Mouse (Mus musculus) megakaryocyte-erythroid progenitor cell, adult 5-6 weeks (primary cell): ENCODE data around the gene Psors1c2. TPM values are rescaled to one million over a fixed set of nuclear protein-coding genes. Genes with fewer than 3 reads are reported as not detected.
"Not testable (repeated sequence)": the region's sequence is repeated elsewhere in the genome, so short reads cannot be mapped to it uniquely, and the experiment has no call there.

Experiments
- ATAC-seq: replicated peaks from 2 replicates; pipeline ENCODE4 v1.8.0; 2016; ENCODE audit warnings: mild to moderate bottlenecking, inconsistent platforms; ENCODE audit not compliant: severe bottlenecking, poor library complexity, low FRiP score, low TSS enrichment
- total RNA-seq, 2 experiments: library from RNA; stranded (forward) in 1 of 2; stranded (reverse) in 1 of 2; fragments of 200-1000, 215-1000 nt in 1 of 2; fragments of >200 nt in 1 of 2; fragmentation: Nextera tagmentation in 1 of 2; gene quantifications; 2 replicates each; pipeline ENCODE4 v1.2.3; 2014 to 2017

Gene Psors1c2
- total RNA-seq (2014; fragmentation: Nextera tagmentation) (not detected in 2 replicates), total RNA-seq (2017) (not detected in 2 replicates)

DNA sequence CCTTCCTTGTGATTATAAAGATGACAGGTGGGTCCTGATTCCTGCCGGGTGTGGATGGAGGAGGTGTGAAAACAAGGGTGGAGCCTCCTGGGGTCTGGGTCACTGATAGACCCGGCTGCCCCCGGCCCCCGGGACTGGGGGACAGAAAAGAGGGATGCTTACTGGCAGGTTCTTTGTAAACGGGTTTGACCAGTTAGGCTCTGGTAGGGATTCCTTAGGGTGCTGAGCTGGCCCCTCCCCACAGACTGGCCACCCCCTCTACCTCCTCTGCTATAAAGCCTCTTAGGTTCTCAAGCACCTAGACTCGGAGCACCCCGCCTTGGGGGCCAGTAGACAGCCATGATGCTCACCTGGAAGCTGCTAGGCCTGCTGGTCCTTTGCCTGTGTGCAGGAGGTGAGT, at the start of gene Psors1c2:
Psors1c2 (plus strand) TSS at position 301 of the 400 bp plus-strand sequence.
- no peak for ATAC-seq

DNA sequence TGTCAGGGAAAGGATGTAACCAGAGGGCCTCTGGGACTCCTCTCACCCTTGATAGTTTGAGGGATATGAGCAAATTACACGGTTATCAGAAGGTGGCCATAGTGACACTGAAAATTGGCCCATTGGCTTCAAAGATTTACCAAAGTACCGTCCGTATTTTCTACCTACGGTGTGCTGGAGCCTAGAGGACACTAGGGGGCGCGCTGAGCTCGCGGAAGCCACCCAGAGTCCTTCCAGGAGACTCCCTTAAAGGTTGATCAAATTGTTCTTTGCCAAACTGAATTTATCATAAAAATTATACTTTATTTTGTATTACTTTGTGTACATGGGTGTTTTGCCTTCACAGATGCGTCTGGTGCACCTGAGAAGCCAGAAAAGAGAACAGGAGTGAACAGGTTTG, 48.9 kb upstream of the Psors1c2 start:
- ATAC-seq: peak; percentile 78; the same call in 1 of the 2 replicates

DNA sequence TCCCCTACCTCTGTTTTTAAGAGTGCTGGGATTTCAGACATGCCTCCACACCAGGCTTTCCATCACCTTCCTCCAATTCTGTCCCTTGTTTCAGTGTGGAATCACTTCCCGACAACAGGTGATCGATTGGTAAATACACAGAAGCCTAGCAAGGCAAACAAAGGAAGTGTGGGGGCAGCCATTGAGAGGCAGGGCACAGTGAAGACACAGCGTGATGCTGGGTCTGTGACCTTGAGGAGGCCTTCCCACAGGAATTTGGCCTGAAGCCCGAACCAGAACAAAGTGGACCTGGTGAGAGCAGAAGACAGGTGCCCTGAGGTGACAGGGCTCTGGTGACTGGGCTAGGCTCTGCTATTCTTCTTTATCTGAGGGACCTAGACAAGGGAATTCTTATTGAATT, 47.3 kb upstream of the Psors1c2 start:
- ATAC-seq: no peak

DNA sequence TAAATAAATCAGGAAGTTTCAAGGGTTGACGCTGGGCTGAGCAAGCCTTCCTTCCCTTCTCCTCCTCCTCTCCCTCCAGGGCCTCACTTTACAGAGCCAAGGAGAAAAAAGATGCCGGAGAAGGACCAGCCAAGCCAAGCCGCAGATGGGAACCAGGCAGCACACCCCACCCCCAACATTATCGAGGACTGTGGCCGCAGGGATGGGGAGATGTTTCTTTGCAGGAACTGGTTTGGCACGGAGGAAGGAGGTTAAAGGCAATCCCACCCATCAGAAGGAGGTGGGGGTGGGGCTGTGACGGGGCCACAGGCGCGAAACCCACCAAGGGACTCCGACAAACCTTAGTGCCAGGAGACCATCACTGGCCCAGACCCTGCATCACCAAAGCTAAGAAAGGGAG, 46.3 kb upstream of the Psors1c2 start:
- no peak for ATAC-seq

DNA sequence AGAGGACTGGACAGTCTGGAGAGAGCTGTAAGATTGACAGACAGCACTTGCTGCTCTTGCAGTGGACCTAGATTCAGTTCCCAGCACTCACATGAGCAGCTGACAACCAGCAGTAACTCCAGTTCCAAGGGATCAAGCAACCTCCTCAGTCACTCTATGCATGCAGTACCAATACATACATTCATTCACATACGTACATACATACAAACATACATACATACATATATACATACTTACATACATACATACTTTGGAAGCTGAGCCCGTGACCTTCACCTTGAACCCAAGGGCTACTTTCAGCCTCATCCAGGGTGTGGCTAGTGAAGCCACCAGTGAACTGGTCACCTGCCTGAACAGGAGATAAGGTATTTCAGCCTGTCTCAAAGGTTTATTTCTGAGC, 45.0 kb upstream of the Psors1c2 start:
- no peak for ATAC-seq

DNA sequence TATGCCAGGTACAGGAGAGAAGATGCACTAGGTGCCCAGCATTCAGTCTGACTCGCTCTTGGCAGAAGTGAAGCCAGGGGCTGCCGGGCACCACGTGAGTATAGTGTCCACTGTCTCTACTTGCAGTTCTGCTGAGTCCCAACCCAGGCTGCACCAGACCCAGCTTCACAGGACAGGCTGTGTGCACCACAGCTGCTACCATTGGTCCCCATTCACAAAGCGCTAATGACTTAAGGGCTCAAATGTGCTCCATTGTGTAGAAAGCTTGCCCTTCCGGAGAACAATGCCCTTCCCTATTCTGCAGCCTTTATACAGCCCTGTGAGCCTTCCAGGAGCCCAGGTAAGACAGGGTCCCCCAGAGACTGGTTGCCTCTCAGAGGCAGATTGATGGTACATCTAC, 42.7 kb upstream of the Psors1c2 start:
- no peak for ATAC-seq

DNA sequence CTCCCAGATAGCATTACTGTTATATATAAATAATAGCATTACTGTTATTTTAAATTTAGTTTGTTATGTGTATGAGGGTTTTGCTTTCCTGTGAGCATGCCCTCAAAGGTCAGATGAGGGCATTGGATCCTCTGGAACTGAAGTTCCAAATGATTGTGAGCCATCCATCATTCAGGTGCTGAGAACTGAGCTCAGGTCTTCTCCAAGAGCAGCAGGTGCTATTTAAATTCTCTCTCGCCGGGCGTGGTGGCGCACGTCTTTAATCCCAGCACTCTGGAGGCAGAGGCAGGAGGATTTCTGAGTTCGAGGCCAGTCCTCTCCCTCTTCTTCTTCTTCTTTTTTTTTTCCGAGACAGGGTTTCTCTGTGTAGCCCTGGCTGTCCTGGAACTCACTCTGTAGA, 35.9 kb upstream of the Psors1c2 start:
- ATAC-seq: no peak

DNA sequence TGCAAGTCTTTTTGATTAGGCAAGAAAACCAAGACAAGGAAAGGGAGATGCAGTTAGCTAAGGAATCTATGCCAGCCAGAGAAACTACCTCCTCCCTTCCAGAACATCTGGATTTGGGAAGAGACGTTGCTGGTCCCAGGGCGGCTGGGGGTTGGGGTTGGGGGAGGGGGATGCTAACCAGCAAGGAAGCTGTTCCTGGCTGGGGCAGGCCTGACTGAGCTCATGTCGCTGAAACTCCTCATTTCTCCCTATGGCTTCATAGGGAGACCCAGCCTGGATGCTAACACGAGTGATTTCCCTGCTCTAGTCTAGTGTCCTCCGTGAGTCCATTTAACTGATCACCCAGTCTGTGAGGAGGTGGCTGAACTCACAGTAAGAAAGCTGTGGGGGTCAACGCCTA, 30.8 kb upstream of the Psors1c2 start:
- ATAC-seq: no peak

DNA sequence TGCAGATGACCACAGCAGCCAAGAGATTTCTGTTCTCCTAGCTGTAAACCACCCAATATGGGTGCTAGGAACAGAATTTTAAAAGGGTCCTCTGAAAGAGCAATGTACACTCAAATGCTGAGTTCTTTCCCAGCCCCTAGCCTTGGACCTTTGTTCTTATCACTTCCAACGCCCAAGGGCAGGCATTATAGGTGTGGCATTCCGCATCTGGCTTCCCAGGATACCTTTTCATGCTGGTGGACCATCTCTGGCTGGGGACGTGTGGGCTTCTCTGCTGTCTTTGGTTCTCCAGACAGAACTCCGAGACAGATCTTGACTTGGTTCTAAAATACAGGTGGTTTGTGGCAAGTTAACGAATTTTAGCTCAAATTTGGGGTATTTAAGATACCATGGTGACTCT, 30.2 kb upstream of the Psors1c2 start:
- ATAC-seq: no peak

DNA sequence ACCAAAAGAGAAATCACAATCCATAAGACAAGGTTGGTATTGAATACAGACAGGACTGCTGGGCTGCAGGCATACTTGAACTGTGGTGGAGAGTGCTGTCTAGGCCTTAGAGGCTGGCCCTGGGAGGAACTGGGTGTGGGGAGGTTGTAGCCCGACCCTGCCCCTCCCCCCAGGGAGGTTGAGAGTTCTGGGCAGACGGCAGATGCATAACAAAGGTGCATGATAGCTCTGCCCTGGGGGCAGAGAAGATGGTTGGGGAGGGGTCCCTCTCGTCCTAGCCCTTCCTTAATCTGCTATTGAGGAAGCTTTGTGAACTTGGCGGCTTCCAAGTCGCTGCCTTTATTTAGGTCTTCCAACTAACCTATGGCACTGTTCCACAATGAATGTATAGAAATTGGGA, 29.2 kb upstream of the Psors1c2 start:
- ATAC-seq: no peak

DNA sequence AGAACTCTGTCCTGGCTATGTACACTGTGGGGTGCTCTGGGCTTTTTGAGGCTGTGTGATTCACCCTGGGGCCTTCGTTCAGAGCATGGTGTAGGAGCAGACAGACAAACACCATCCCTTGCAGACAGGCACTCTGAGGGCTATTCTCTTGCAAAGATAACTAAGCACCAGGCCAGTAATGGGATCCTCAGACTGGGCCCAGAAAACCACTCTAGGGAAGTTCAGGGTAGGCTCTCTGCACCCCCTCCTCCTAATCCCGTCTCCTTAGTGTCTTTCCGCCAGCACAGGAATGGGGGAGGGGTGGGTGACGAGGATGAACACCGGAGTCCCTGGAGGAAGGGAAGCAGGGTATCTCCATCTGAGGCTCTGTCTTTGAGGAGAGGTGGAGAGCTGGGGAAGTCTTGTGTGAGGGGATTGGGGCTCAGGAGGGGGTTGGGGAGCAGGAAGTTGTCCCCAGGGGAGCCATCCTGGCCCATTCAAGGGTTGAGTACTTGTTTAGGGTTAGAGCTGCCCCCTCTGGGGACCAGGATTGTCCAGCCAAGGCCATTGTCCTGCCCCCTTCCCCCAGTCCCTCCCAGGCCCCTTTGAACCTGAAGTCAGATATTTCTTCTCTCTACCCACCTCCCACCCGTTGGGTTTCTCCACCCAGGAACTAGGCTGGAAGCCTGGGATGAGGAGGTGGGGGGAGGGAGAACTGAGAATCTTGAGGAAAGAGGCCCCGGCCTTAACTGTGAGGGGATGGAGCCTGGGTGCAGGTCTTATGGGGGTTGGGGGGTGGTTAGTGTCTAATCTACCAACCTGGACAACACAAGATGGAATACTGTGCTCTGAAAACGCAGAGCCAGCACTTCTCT, 28.1 kb upstream of the Psors1c2 start:
- no peak for ATAC-seq

DNA sequence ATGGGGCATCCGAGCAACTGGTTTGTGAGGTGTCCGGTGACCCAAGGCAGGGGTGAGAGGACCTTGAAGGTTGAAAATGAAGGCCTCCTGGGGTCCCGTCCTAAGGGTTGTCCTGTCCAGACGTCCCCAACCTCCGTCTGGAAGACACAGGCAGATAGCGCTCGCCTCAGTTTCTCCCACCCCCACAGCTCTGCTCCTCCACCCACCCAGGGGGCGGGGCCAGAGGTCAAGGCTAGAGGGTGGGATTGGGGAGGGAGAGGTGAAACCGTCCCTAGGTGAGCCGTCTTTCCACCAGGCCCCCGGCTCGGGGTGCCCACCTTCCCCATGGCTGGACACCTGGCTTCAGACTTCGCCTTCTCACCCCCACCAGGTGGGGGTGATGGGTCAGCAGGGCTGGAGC, 27.2 kb upstream of the Psors1c2 start, which contains the start of gene Pou5f1:
Pou5f1 (plus strand) TSS at position 243 of the 400 bp plus-strand sequence.
- ATAC-seq: no peak

DNA sequence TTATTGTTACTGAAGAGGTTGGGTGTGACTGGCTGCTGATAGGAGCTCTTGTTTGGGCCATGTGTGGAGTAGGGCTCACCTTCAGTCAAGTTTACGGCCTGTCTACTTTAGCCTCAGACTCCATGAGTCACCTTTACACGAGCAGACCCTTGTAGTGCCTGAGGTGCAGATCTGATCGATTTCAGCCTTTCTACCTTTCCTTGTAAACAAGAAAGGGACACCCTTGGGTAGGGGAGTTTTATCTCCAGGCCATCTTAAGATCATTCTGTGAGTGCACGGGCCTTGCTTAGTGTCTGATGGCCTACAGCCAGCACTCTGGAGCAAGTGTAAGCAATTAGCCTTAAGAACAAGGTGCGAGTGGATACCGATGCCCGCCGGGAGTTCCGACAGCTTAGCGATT, 26.1 kb upstream of the Psors1c2 start:
- no peak for ATAC-seq

DNA sequence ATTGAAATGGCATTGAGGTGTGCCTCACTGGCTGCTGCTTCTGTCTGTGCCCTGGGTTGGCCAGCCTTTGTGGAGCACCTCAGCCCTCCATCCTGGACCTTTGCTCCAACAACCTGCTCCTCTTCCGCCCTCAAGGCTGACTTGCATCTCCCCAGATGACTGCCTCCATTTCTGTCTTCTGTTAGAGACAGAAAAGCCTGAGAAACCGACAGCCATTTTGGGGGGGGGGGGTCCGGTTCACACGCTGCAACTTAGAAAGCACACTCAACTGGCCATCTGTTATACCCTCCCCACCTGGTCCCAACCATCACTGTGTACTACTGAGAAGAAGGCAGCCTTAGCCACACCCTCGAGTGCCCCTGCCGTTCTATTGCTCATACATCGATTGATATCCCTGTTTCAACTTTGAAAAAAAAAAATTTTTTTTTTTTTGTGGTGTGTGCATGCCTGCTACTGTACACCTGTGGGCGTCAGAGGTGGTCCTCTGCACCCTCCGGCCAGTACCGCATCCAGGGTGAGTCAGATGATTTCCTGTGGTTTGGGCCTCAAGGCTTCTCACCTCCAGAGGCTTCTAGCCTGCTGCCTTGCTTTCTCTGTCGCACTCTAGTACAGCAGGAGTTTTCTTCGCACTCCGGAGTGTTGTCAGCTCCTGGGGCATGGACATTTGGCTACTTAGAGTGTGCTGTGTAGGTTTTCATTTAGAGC, 25.3 kb upstream of the Psors1c2 start:
- no peak for ATAC-seq

DNA sequence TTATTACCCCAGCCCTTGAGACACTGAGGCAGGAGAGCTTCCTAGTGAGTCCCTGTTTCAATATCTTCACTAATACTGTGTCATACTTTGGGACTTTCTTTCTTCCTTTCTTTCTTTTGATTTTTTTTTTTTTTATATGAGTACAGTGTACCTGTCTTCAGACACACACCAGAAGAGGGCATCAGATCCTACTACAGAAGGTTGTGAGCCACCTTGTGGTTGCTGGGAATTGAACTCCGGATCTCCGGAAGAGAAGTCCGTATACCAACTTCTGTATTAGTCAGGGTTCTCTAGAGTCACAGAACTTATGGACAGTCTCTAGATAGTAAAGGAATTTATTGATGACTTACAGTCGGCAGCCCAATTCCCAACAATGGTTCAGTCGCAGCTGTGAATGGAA, 24.7 kb upstream of the Psors1c2 start:
- ATAC-seq: not testable (repeated sequence)

DNA sequence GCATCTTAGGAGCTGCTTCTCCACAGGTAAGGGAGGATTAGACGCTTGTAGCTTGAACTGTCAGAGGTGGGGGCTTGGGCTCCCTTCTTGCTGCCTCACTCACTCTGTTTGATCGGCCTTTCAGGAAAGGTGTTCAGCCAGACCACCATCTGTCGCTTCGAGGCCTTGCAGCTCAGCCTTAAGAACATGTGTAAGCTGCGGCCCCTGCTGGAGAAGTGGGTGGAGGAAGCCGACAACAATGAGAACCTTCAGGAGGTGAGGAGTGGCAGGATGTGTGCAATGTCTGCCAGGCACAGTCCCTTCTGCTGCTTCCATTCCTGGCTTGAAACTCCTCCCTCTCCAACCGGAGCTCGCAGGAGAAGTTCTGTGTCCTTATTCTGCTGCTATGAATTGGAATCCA, 23.7 kb upstream of the Psors1c2 start:
- ATAC-seq: no peak

DNA sequence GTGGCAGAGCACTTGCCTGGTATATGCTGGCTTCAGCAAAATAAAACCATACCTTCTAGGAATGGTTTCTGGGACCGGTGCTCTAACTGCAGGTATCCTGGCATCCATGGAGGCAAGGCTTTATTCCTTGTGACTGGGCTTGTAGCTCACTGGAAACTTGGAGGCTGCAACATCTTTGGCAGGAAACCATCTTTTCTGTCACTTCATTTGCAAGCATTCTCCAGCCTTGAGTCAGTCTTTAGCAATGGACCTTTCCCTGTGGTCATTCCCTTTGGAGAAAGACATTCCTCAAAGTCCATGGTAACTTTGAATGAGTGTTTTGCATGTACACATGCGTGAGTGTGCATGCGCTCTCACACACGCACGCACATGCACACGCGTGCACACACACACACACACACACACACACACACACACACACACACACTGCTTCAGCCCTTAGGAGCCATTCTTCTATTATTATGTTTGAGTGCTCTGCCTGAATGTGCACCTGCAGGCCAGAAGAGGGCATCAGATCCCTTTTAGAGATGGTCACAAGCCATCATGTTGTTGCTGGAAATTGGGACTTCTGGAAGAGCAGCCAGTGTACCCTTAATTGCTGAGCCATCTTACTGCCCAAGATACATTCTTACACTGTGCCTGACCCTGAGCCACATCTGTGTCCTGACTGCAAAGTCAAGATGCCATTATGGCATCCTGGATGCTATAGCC, 19.9 kb upstream of the Psors1c2 start:
- ATAC-seq: no peak

DNA sequence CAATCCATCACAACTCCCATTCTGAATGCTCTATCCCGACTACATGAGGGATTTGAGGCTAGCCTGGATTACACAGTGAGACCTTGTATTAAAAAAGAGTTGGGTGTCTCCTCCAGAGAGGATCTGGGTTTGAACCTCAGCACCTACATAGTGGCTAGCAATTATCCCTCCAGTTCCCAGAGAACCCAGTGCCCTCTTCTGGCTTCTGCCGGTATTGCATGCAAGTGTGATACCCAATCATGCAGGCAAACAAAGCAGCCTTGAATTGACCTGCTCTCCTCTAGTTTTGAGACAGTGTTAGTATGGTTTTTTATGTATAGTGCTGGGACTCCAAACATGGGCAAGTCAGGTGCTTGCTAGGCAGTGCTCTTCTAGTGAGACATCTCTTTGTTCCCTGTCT, 19.1 kb upstream of the Psors1c2 start:
- ATAC-seq: no peak; the same call in 1 of the 2 replicates

DNA sequence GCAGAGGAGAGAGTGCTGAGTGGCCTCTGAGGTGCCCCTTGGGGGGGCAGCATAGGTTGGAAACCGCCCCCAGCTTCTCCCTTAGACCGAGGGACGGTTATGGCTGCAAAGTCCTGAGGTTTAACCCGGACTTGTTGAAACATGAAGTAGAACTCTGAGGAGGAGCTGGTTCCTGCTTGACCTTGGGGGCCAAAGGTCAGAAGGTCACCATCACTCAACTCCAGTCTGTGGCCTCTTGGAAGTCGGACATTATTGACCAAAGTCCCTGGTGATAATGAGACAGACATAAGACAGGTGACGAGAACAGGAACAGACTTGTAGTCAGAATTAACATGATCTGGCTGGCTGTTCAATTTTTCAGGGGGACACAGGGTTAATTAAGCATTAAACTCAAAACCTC, 18.2 kb upstream of the Psors1c2 start:
- no peak for ATAC-seq
